Mouse (Mus musculus) neural tube, embryonic 14.5 days (tissue): ENCODE data around the gene Mdfic. TPM values are rescaled to one million over a fixed set of nuclear protein-coding genes. Genes with fewer than 3 reads are reported as not detected.

Experiments
- ATAC-seq: fragments of 200-750 bp; cut with Nextera tagmentation; 2 replicates; pipeline ENCODE4 v1.8.0; 2017; ENCODE audit warnings: low read depth, mild to moderate bottlenecking, moderate TSS enrichment, moderate library complexity
- H3K27ac ChIP-seq: fragments of 300-500 bp; sonication (generic); 2 replicates; pipeline ENCODE4 v1.5.1; 2014; ENCODE audit warnings: low read depth, mild to moderate bottlenecking, control low read depth, low read length, moderate library complexity, mixed read lengths
- H3K27me3 ChIP-seq: fragments of 300-500 bp; sonication (generic); 2 replicates; pipeline ENCODE4 v1.6.1; 2014; ENCODE audit warnings: low read length; ENCODE audit not compliant: control insufficient read depth, insufficient read depth
- H3K36me3 ChIP-seq: fragments of 300-500 bp; sonication (generic); 2 replicates; pipeline ENCODE4 v1.6.1; 2014; ENCODE audit warnings: low read length, mixed read lengths; ENCODE audit not compliant: control insufficient read depth, insufficient read depth
- H3K4me1 ChIP-seq: fragments of 300-500 bp; sonication (generic); 2 replicates; pipeline ENCODE4 v1.6.1; 2014; ENCODE audit warnings: low read length; ENCODE audit not compliant: control insufficient read depth, insufficient read depth
- H3K4me2 ChIP-seq: fragments of 300-500 bp; sonication (generic); 2 replicates; pipeline ENCODE4 v1.6.1; 2014; ENCODE audit warnings: mild to moderate bottlenecking, low read depth, low read length, control low read depth
- H3K4me3 ChIP-seq: fragments of 300-500 bp; sonication (generic); 2 replicates; pipeline ENCODE4 v1.5.1; 2014; ENCODE audit warnings: low read depth, low read length, control low read depth, mixed read lengths
- H3K9ac ChIP-seq: fragments of 300-500 bp; sonication (generic); replicated peaks from 2 replicates; pipeline ENCODE4 v1.6.1; 2014; ENCODE audit warnings: low read depth, mild to moderate bottlenecking, control low read depth, low read length, mixed read lengths
- H3K9me3 ChIP-seq: fragments of 300-500 bp; sonication (generic); 2 replicates; pipeline ENCODE4 v1.6.1; 2016; ENCODE audit warnings: low read length; ENCODE audit not compliant: control insufficient read depth
- WGBS: fragments of 180-500 bp; shearing (Covaris S2); extraction: QIAGEN DNeasy Blood & Tissue Kit; methylation state at CpG from one replicate; pipeline ENCODE4 v1.1.7; 2014; 5-methylcytosine and 5-hydroxymethylcytosine counted together
- polyA plus RNA-seq: library from polyadenylated mRNA; unstranded; fragments of >200 nt; fragmentation: Nextera tagmentation; extraction: Ambion mirVana; gene quantifications from 2 replicates; pipeline ENCODE4 v1.2.1, GENCODE M21; 2014

Mdfic gene
- polyA plus RNA-seq, 1 experiment from 2014 or later = 0.62 TPM

GRCm38 (mm10) chr6:15845711-15846342, 125.4 kb downstream of the Mdfic start:
- Histone ChIP-seq H3K9ac (no peak overlapping the region), H3K27me3 (no peaks in the 10 kb centered on the region), H3K9me3 (no peaks in the 10 kb centered on the region), H3K36me3 (no peaks in the 10 kb centered on the region), H3K4me2 (no peak overlapping the region), H3K27ac (no peak overlapping the region), H3K4me3 (no peak overlapping the region), H3K4me1 (no peaks in the 10 kb centered on the region)
- 62% methylated on average over 2 of the region's 2 CpGs for WGBS
- no peak for ATAC-seq
